Mouse (Mus musculus): ENCODE data around the gene Zhx3.

- TF ChIP-seq CTCF (IDR thresholded peaks at IDR 0.05; ENCODE audit: control insufficient read depth, insufficient read depth, insufficient read length) (no peak), USF1 (IDR thresholded peaks at IDR 0.05; ENCODE audit: low read depth) (no peak), MYOG (IDR thresholded peaks at IDR 0.05; ENCODE audit: control insufficient read depth, extremely low read depth, insufficient read length) (no peak)
Measured at GRCm38 (mm10) chr2:160876115-160876514, 3.3 kb upstream of the Zhx3 start.

Measured in C2C12 (cell line).